Mouse (Mus musculus) liver, embryonic 18 days (tissue): ENCODE results near the gene Tenm2. TPM values are rescaled to one million over a fixed set of nuclear protein-coding genes. Genes with fewer than 3 reads are reported as not detected.

Source experiments
- polyA plus RNA-seq: library from polyadenylated mRNA; depleted of rRNA; stranded (reverse); fragments of >200 nt; gene quantifications from 2 replicates; pipeline ENCODE4 v1.2.3, GENCODE M21; 2012; rRNA removed

Gene Tenm2
- under 0.01 and 0.01 TPM in 2 replicates for polyA plus RNA-seq

DNA sequence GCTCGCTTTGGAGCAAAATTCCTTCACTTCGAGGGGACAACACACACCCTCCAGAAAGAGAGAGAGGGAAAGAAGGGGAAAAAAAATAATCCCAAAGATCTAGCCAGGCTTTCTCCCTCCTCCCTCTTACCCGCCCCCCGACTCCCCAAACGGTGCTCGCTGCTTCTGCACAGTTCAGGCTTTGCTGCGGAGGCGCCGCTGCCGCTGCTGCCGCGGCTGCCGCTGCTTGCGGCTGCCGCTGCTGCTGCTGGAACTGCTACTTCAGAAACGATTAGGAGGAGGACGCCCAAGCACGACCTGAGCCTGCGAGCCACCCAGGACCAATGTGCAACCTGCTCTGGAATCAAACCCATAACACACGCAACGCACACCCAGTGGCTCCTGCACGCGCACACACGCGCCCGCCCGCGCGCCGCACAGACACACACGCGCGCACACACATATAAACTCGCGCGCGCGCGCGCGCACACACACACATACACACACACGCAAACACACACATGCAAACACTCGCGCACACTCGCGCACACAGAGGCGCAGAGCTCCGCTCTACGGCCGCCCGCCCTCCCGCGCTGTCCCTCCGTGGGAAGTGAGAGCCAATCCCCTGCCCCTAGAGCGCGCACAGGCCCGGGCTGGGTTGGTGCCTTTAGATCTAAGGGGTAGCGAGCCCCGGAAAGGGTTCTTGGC lies at the start of gene Tenm2:
Tenm2 (minus strand) TSS at position 51 of the 687 bp plus-strand sequence.

GRCm38 (mm10) chr11:35980411-35980917 lies 1255.3 kb downstream of the Tenm2 start, which contains the start of gene Wwc1:
Wwc1 (minus strand) TSS chr11:35980527.

